Mouse (Mus musculus): ENCODE results near the gene Gm20605.

Gene Gm20605

DNA sequence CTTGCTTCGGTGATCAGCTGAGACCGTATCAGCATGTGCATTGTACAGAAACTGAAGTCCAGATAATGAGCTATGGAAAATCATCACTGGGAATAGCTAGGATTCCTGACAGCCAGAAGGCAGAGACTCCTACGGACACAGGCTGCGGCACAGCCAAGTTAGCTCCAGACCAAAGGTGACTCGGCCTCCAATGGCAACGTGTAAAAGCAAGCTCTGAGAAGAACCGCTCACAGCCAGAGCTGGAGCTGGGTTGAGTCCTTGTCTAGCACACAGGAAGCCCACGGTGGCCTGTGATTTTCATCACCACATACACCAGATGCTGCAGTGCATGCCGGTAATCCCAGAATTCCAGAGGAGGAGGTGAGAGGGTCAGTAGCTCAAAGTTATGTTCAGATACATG lies 61.6 kb downstream of the Gm20605 start:
- no peak for DNase-seq (ENCODE audit: low spot score)

DNA sequence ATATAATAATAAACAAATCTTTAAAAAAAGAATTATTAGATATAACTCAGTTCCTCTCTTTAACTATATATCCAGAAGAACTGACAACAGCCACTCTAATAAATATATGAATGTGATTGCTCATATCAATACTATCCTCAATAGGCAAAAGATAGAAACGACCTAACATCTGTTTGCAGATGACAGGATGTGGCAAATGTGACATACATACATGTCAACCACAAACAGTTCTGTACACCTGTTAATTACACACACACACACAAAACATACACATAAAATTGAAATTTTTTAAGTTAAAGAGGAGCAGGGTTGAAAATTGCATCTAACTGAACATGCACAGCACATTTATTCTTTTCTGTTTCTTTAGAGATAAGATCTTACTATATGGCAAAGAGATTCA lies 62.9 kb downstream of the Gm20605 start:
- DNase-seq (ENCODE audit: low spot score) = no peak

Data from lung, postnatal 25 days (tissue).